Mouse (Mus musculus) megakaryocyte, embryonic 14.5 days (primary cell): ENCODE measurements around the gene Pgpep1l.

Experiments
- FLI1 ChIP-seq: IDR thresholded peaks from 2 replicates; pipeline ENCODE4 v1.6.1; 2012; ENCODE audit warnings: low read length, inconsistent platforms, mixed read lengths
- GATA1 ChIP-seq: IDR thresholded peaks from 3 replicates; pipeline ENCODE4 v1.6.1; 2012; ENCODE audit warnings: mixed read lengths, low read length, inconsistent platforms, borderline replicate concordance

DNA sequence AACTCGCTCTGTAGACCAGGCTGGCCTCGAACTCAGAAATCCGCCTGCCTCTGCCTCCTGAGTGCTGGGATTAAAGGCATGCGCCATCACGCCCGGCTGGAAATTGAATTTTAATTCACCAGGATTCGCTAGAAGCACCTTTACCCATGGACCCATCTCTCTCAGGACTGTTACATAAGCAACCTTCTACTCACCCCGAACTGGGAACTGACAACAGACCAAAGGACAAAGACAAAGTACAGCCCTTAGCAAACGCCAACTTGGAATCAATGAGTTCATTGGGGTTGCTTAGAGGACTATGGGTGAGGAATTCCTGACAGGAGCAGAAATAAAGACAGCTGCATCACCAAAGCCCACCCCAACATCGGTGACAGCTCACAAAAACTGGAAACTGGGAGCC is 8.6 kb upstream of the Pgpep1l start:
- TF ChIP-seq GATA1 (no peak), FLI1 (no peak)
